Mouse (Mus musculus) frontal cortex, postnatal 25 days (tissue): Measurements from ENCODE around the gene Bcar1.
A peak's percentile ranks its signal among the peaks of the same experiment; 100 is the strongest.

Experiments used
- DNase-seq, 2 experiments: peaks; one replicate each; pipeline ENCODE4 v3.0.0; 2022; ENCODE audit warnings: low spot score in 2 of 2

Bcar1 gene

GRCm38 (mm10) chr8:111739604-111740003 lies 4.0 kb downstream of the Bcar1 start:
- no peak for DNase-seq

- DNase-seq, result no peak
Observed at GRCm38 (mm10) chr8:111738867-111739266, 4.7 kb downstream of the Bcar1 start.

GRCm38 (mm10) chr8:111736321-111736720 lies 7.3 kb downstream of the Bcar1 start:
- DNase-seq, result no peak

- DNase-seq, result no peak
Observed at GRCm38 (mm10) chr8:111735791-111736190, 7.8 kb downstream of the Bcar1 start.

GRCm38 (mm10) chr8:111735335-111735761 lies 8.3 kb downstream of the Bcar1 start:
- DNase-seq, result no peak

- no peak for DNase-seq
Observed at GRCm38 (mm10) chr8:111734244-111734960, 9.2 kb downstream of the Bcar1 start.

- DNase-seq, result peak in 1 of 2 experiments; percentile 4
Observed at GRCm38 (mm10) chr8:111733581-111734243, 9.9 kb downstream of the Bcar1 start.

- DNase-seq, result peak in 1 of 2 experiments; percentile 4
Observed at GRCm38 (mm10) chr8:111732406-111733085, 11.1 kb downstream of the Bcar1 start.

- DNase-seq, result peak; percentile 89 to 91
Observed at GRCm38 (mm10) chr8:111732004-111732403, 11.6 kb downstream of the Bcar1 start.

- DNase-seq, result peak in 1 of 2 experiments; percentile 5
Observed at GRCm38 (mm10) chr8:111731231-111731977, 12.2 kb downstream of the Bcar1 start.

GRCm38 (mm10) chr8:111729233-111730170 lies 14.1 kb downstream of the Bcar1 start:
- peak in 1 of 2 experiments; percentile 4 for DNase-seq

GRCm38 (mm10) chr8:111728481-111728880 lies 15.1 kb downstream of the Bcar1 start:
- no peak for DNase-seq

- DNase-seq, result no peak
Observed at GRCm38 (mm10) chr8:111727553-111727952, 16.1 kb downstream of the Bcar1 start.

GRCm38 (mm10) chr8:111726102-111726900 lies 17.3 kb downstream of the Bcar1 start:
- no peak for DNase-seq

- DNase-seq, result no peak
Observed at GRCm38 (mm10) chr8:111725341-111725740, 18.3 kb downstream of the Bcar1 start.

- no peak for DNase-seq
Observed at GRCm38 (mm10) chr8:111720115-111720544, 23.5 kb downstream of the Bcar1 start.

- no peak for DNase-seq
Observed at GRCm38 (mm10) chr8:111718937-111719336, 24.7 kb downstream of the Bcar1 start.

- DNase-seq, result no peak
Observed at GRCm38 (mm10) chr8:111717866-111718265, 25.7 kb downstream of the Bcar1 start.

GRCm38 (mm10) chr8:111717488-111717792 lies 26.2 kb downstream of the Bcar1 start:
- no peak for DNase-seq
